Mouse (Mus musculus) bone marrow, adult 2 months (tissue): ENCODE data around the gene Gpr85. TPM values are rescaled to one million over a fixed set of nuclear protein-coding genes. Genes with fewer than 3 reads are reported as not detected.

Experiments used
- H3K27ac ChIP-seq: fragments of 200-500 bp; 2 replicates; pipeline ENCODE4 v1.5.1; 2012; ENCODE audit warnings: low read depth, mild to moderate bottlenecking, control low read depth, inconsistent platforms, low read length; ENCODE audit not compliant: control insufficient read depth, poor library complexity, insufficient read depth
- H3K4me1 ChIP-seq: fragments of 200-500 bp; 2 replicates; pipeline ENCODE4 v1.6.1; 2011; ENCODE audit warnings: low read length; ENCODE audit not compliant: control insufficient read depth, insufficient read depth
- H3K4me3 ChIP-seq: fragments of 200-500 bp; replicated peaks from 2 replicates; pipeline ENCODE3; 2011; ENCODE audit warnings: mild to moderate bottlenecking, low read depth, low read length, control low read depth; ENCODE audit not compliant: control insufficient read depth
- CTCF ChIP-seq: fragments of 200-500 bp; IDR thresholded peaks from 2 replicates; pipeline ENCODE4 v1.5.1; 2011; ENCODE audit warnings: low read length, control low read depth; ENCODE audit not compliant: control insufficient read depth, insufficient read depth
- POLR2A ChIP-seq: fragments of 200-500 bp; IDR thresholded peaks from 2 replicates; pipeline ENCODE4 v1.6.1; 2011; ENCODE audit warnings: low read depth, mild to moderate bottlenecking, control low read depth, low read length, borderline replicate concordance; ENCODE audit not compliant: control insufficient read depth
- WGBS: fragments of 180-500 bp; shearing (Covaris S2); methylation state at CpG from one replicate; pipeline ENCODE4 v1.1.7; 2018; 5-methylcytosine and 5-hydroxymethylcytosine counted together
- polyA plus RNA-seq: library from polyadenylated mRNA; stranded (reverse); fragments of >200 nt; gene quantifications from 2 replicates; pipeline ENCODE4 v1.2.4, GENCODE M21; 2011; ENCODE audit warnings: low replicate concordance; ENCODE audit not compliant: missing spikeins, insufficient read depth, insufficient read length

Gene Gpr85
- polyA plus RNA-seq: 1.0 and 3.4 TPM in 2 replicates

DNA sequence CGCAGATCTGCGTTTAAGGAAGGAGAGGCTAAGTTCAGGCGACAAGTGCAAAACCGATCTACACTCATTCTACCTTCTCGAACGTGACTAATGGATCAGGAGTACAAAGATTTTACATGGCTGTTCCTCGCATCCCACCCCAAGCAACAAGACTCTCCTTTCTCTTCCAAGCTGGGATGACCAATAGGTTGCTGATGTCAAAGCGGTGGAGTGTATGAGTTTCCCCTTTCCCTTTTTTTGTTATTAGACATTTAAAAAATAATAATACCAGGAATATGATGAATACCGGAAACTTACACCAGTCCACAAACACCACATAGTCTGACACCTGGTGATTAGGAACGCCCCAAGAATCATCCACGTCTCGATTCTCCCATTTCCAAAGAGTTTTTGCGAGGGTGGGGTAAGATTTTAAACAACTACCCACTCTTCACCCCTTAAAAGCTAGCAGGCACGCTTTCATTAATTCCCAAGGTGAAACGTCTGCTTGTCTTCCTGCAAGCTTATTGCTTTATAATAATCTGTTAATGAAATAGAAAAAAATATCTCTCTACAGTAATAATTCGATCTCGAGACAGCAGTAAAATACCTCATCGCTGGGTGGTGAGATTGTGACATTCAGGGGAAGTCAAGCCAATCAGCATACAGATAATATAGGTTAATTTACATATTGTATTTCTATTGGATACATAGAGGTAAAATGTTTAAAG is at the start of gene Gpr85:
Gene Gpr85 (minus strand): TSS at position 598 of the 710 bp plus-strand sequence.
- no peaks in the 10 kb centered on the region for H3K4me1 ChIP-seq
- WGBS: 38% methylated on average over 18 of the region's 18 CpGs
- H3K27ac ChIP-seq: no peak within 1 kb of the TSS
- H3K4me3 ChIP-seq: peak within 1 kb of the TSS; percentile 37
- TF ChIP-seq CTCF (no peak), POLR2A (no peak)

DNA sequence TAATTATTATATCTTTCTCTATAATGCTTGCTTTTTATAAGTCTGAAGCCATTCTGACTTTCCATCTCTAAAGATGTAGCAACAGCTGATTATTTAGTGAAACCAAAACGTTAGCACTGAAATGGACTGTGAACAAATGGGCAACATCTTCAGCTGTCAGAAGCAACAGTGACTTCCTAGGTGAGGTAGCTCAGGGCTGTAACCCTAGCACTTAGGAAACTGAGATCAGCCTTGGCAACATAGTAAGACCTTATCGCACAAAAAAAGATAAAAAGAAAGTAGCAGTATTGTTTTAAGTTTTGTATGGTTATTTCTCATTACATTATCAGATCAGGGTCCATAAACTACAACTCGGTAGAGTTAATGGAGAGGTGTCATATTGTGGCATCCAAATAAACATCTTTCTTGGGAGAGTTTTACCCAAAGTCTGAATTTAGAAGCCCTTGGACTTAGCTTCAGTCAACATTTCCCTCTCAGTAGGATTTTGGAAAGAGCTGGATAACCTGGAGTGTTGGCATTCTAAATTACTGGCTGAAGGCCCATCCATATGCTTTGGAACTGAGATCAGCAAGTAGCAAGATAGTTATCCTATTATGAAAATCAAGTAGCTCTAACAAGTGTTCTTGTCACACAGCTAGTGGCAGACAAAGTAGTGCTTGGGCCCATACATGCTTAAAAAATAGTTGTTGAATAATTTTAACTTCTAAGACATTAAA is 45.3 kb upstream of the Gpr85 start:
- 75% methylated on average over 3 of the region's 3 CpGs for WGBS
- TF ChIP-seq CTCF: no peak
- no peak for TF ChIP-seq POLR2A
- no peak overlapping the region for H3K27ac ChIP-seq
- no peak overlapping the region for H3K4me3 ChIP-seq
- H3K4me1 ChIP-seq: no peaks in the 10 kb centered on the region

DNA sequence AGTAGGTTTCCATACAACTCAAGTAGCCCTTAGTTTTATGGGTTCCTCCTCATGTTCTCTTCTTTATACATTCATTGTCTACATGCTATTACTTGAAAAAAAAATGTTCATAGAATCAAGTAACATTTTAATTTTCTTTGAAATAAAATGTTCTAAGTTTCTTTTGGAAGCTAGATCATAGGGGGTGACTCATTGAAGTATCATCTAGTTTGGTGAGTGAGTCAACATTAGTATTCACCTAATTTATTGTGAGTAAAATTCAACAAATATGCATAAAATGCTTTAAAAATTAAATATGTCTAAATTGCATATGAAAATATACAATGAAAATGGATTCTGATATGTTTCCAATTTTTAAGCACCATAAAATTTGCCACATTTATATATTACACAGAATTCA is 43.2 kb upstream of the Gpr85 start:
- no peak overlapping the region for H3K27ac ChIP-seq
- no peak overlapping the region for H3K4me3 ChIP-seq
- TF ChIP-seq CTCF (no peak), POLR2A (no peak)
- no peaks in the 10 kb centered on the region for H3K4me1 ChIP-seq

DNA sequence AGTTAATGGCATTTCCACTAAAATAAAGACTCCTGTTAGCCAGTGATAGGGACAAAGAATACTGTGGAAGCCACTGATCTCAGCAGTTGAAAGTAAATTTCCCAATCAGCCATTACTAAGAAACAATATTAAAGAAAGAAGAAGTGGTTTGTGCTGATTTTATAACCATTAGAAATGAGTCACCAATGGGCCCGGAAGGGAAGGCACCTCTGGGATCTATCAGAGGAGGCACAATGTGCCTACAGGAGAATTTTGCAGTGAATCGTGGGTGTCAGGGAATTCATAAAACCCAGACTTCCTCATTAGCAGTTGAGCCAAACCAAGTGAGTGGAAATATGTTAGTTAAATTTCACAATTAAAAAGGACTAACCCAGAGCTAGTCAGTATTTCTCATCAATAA is 34.2 kb upstream of the Gpr85 start:
- no peak overlapping the region for H3K4me3 ChIP-seq
- H3K27ac ChIP-seq: no peak overlapping the region
- 38% methylated on average over 2 of the region's 2 CpGs for WGBS
- no peak for TF ChIP-seq POLR2A
- H3K4me1 ChIP-seq: no peaks in the 10 kb centered on the region

DNA sequence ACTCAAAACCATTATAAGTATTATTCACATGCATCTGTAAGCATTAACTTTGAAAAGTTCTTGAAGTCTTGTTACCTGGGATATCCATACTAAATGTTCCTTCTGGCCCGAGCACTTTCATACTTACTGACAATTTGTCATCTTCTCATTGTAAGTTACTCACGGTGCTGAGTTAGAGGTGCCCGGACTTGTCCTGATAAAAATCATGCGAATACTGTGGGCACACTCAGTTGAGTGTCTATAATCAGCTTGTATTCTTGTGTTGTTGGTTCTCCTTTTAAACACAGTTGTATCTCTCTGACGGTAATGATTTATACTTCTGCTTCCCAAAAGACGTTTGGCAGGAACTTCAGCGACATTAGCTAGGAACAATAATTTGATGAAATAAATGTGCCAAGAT is 32.3 kb upstream of the Gpr85 start:
- TF ChIP-seq CTCF (no peak), POLR2A (no peak)
- Histone ChIP-seq H3K4me3 (no peak overlapping the region), H3K4me1 (no peaks in the 10 kb centered on the region), H3K27ac (no peak overlapping the region)
- 18% methylated on average over 7 of the region's 7 CpGs for WGBS

DNA sequence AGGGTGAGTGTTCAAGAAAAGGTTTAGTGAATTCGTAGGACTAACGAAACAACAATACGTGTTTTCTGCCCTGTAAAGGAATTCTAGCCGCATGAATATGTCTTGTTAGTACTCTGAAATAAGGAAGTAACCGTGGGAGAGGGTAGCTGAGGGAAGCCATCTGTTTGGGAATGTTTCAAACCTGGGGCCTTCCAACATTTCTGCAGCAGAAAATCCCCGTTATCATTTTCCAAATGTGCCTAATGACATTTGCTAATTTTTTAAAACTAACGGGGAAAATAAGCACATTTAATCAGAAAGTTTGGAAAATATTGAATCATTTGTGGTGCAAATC is 31.9 kb upstream of the Gpr85 start:
- H3K27ac ChIP-seq: no peak overlapping the region
- H3K4me3 ChIP-seq: peak overlapping the region; percentile 74
- no peaks in the 10 kb centered on the region for H3K4me1 ChIP-seq
- no peak for TF ChIP-seq POLR2A
- no peak for TF ChIP-seq CTCF
- 2% methylated on average over 7 of the region's 7 CpGs for WGBS

DNA sequence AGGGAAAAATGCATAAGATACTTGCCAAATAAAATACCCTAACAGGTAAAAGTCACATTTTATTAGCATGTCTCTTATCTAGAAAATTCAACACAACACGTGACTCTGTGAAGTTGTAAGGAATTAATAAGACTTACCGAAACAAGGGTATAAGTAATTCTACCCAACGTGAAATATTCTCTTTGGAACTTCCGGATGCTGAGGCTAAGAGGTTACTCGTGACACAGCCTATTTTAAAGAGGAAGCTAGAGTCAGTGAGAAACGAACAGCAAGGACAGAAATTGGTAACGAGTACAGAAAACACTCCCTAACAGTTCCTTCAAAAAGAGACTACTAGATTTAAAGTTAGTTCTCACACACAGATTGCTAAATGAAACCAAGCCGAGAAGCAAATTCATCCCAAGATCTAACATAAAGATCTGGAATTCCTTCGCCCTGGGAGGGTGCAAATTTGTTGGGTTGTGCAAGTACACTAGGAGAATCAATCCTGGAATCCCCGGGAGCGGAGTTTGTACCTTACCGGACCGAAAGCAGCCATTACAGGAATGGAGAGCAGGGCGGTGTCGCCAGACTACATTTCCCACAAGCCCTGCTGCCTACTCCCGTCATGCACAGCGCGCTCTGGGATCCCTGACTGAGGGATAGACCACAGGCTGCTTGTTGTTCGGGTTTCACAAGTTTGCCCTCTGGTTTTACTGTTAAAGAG is 31.3 kb upstream of the Gpr85 start, which contains the start of gene 2610001J05Rik:
Gene 2610001J05Rik (minus strand): TSS at position 600 of the 706 bp plus-strand sequence.
- Histone ChIP-seq H3K27ac (peak within 1 kb of the TSS; percentile 46; the same call in 1 of the 2 replicates), H3K4me3 (peak within 1 kb of the TSS; percentile 74), H3K4me1 (no peaks in the 10 kb centered on the region)
- under 1% methylated on average over 19 of the region's 19 CpGs for WGBS
- peak; percentile 49 for TF ChIP-seq POLR2A
- no peak for TF ChIP-seq CTCF

DNA sequence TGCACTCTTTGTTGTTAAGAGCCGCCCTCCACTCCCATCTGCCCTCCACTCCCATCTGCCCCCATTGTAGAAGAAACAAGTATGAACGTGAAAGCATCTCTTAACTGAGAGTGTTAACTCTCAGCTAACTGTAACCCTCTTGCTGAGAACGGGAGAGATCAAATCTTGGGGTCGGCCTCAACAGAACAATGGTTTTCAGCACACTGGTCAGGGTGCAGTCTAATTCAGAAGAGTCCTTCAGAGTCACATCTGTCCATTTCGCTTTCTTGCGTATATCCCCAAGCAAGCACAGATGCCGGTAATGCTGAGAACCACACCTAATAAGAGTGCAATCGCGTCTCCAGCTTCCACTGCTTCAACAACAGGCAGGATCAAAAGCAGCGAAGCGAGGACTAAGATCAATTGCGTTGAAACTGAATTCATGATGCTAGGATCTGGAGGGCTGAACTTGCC is 30.6 kb upstream of the Gpr85 start:
- Histone ChIP-seq H3K4me3 (peak overlapping the region; percentile 17), H3K27ac (no peak overlapping the region), H3K4me1 (no peaks in the 10 kb centered on the region)
- WGBS: 46% methylated on average over 12 of the region's 12 CpGs
- no peak for TF ChIP-seq CTCF
- TF ChIP-seq POLR2A: no peak
